Mouse (Mus musculus): ENCODE measurements around the gene Irf7. TPM values are rescaled to one million over a fixed set of nuclear protein-coding genes. Genes with fewer than 3 reads are reported as not detected.
A peak's percentile ranks its signal among the peaks of the same experiment; 100 is the strongest.

The Irf7 gene
- polyA plus RNA-seq, 1 experiment = 105 TPM

GRCm38 (mm10) chr7:141230570-141230969 is 35.7 kb downstream of the Irf7 start:
- 93% methylated on average over 4 of the region's 4 CpGs for WGBS
- TF ChIP-seq POLR2A (IDR thresholded peaks at IDR 0.05; ENCODE audit: low read depth, low read length) = no peak
- no peak for TF ChIP-seq CTCF (IDR thresholded peaks at IDR 0.05; ENCODE audit: extremely low read depth, insufficient read depth, insufficient read length, insufficient replicate concordance)
- H3K4me3 ChIP-seq (ENCODE audit: extremely low read depth, insufficient read depth, insufficient read length) = no peak overlapping the region
- no peaks in the 10 kb centered on the region for H3K27me3 ChIP-seq (ENCODE audit: control insufficient read depth, insufficient read depth, low read length)
- H3K27ac ChIP-seq (ENCODE audit: insufficient read depth, low read length) = no peak overlapping the region
- no peak for DNase-seq (ENCODE audit: low read depth in 1 of 2, low spot score in 2 of 2)
- H3K36me3 ChIP-seq (ENCODE audit: control insufficient read depth, insufficient read depth, low read length) = peaks cover 15% of the 10 kb centered on the region
- peaks cover 12% of the 10 kb centered on the region for H3K4me1 ChIP-seq (ENCODE audit: control insufficient read depth, insufficient read depth, insufficient read length)

- WGBS = 57% methylated on average over 6 of the region's 6 CpGs
- Histone ChIP-seq H3K27ac (ENCODE audit: insufficient read depth, low read length) (no peak overlapping the region), H3K4me1 (ENCODE audit: control insufficient read depth, insufficient read depth, insufficient read length) (peaks cover 12% of the 10 kb centered on the region), H3K27me3 (ENCODE audit: control insufficient read depth, insufficient read depth, low read length) (no peaks in the 10 kb centered on the region), H3K4me3 (ENCODE audit: extremely low read depth, insufficient read depth, insufficient read length) (peak overlapping the region; percentile 89), H3K36me3 (ENCODE audit: control insufficient read depth, insufficient read depth, low read length) (peaks cover 10% of the 10 kb centered on the region)
- DNase-seq (ENCODE audit: low read depth in 1 of 2, low spot score in 2 of 2) = no peak
- TF ChIP-seq POLR2A (IDR thresholded peaks at IDR 0.05; ENCODE audit: low read depth, low read length) (no peak), CTCF (IDR thresholded peaks at IDR 0.05; ENCODE audit: extremely low read depth, insufficient read depth, insufficient read length, insufficient replicate concordance) (no peak)
Measured at GRCm38 (mm10) chr7:141229702-141230101, 36.6 kb downstream of the Irf7 start.

- peak; percentile 83 to 90 for DNase-seq (ENCODE audit: low read depth in 1 of 2, low spot score in 2 of 2)
- Histone ChIP-seq H3K36me3 (ENCODE audit: control insufficient read depth, insufficient read depth, low read length) (peaks cover 6% of the 10 kb centered on the region), H3K4me1 (ENCODE audit: control insufficient read depth, insufficient read depth, insufficient read length) (peaks cover 12% of the 10 kb centered on the region), H3K27me3 (ENCODE audit: control insufficient read depth, insufficient read depth, low read length) (no peaks in the 10 kb centered on the region), H3K27ac (ENCODE audit: insufficient read depth, low read length) (peak within 1 kb of the TSS; percentile 98), H3K4me3 (ENCODE audit: extremely low read depth, insufficient read depth, insufficient read length) (peak within 1 kb of the TSS; percentile 89)
- TF ChIP-seq CTCF (IDR thresholded peaks at IDR 0.05; ENCODE audit: extremely low read depth, insufficient read depth, insufficient read length, insufficient replicate concordance) (peak; percentile 98), POLR2A (IDR thresholded peaks at IDR 0.05; ENCODE audit: low read depth, low read length) (no peak; the same call in 1 of the 2 replicates)
- WGBS = under 1% methylated on average over 76 of the region's 76 CpGs
Measured at GRCm38 (mm10) chr7:141228279-141229067, 37.8 kb downstream of the Irf7 start, which contains the start of gene Phrf1. Gene Phrf1, plus strand, starts transcription at chr7:141228784.

GRCm38 (mm10) chr7:141227796-141228195 is 38.5 kb downstream of the Irf7 start:
- H3K36me3 ChIP-seq (ENCODE audit: control insufficient read depth, insufficient read depth, low read length) = peaks cover 3% of the 10 kb centered on the region
- TF ChIP-seq POLR2A (IDR thresholded peaks at IDR 0.05; ENCODE audit: low read depth, low read length) = no peak
- TF ChIP-seq CTCF (IDR thresholded peaks at IDR 0.05; ENCODE audit: extremely low read depth, insufficient read depth, insufficient read length, insufficient replicate concordance) = no peak
- DNase-seq (ENCODE audit: low read depth in 1 of 2, low spot score in 2 of 2) = no peak
- H3K27me3 ChIP-seq (ENCODE audit: control insufficient read depth, insufficient read depth, low read length) = no peaks in the 10 kb centered on the region
- WGBS = 85% methylated on average over 4 of the region's 4 CpGs
- H3K4me3 ChIP-seq (ENCODE audit: extremely low read depth, insufficient read depth, insufficient read length) = no peak overlapping the region
- H3K27ac ChIP-seq (ENCODE audit: insufficient read depth, low read length) = no peak overlapping the region
- H3K4me1 ChIP-seq (ENCODE audit: control insufficient read depth, insufficient read depth, insufficient read length) = peaks cover 12% of the 10 kb centered on the region

- Histone ChIP-seq H3K27me3 (ENCODE audit: control insufficient read depth, insufficient read depth, low read length) (no peaks in the 10 kb centered on the region), H3K4me3 (ENCODE audit: extremely low read depth, insufficient read depth, insufficient read length) (no peak overlapping the region), H3K36me3 (ENCODE audit: control insufficient read depth, insufficient read depth, low read length) (no peaks in the 10 kb centered on the region), H3K4me1 (ENCODE audit: control insufficient read depth, insufficient read depth, insufficient read length) (peaks cover 20% of the 10 kb centered on the region), H3K27ac (ENCODE audit: insufficient read depth, low read length) (no peak overlapping the region)
- DNase-seq (ENCODE audit: low read depth in 1 of 2, low spot score in 2 of 2) = no peak
- 91% methylated on average over 6 of the region's 6 CpGs for WGBS
- TF ChIP-seq CTCF (IDR thresholded peaks at IDR 0.05; ENCODE audit: extremely low read depth, insufficient read depth, insufficient read length, insufficient replicate concordance) = no peak
- TF ChIP-seq POLR2A (IDR thresholded peaks at IDR 0.05; ENCODE audit: low read depth, low read length) = no peak
Measured at GRCm38 (mm10) chr7:141226535-141226934, 39.7 kb downstream of the Irf7 start.

- WGBS = 88% methylated on average over 4 of the region's 4 CpGs
- H3K4me1 ChIP-seq (ENCODE audit: control insufficient read depth, insufficient read depth, insufficient read length) = peaks cover 11% of the 10 kb centered on the region; the same call in 1 of the 2 replicates
- H3K27me3 ChIP-seq (ENCODE audit: control insufficient read depth, insufficient read depth, low read length) = no peaks in the 10 kb centered on the region
- H3K4me3 ChIP-seq (ENCODE audit: extremely low read depth, insufficient read depth, insufficient read length) = no peak overlapping the region
- no peak overlapping the region for H3K27ac ChIP-seq (ENCODE audit: insufficient read depth, low read length)
- TF ChIP-seq CTCF (IDR thresholded peaks at IDR 0.05; ENCODE audit: extremely low read depth, insufficient read depth, insufficient read length, insufficient replicate concordance) (no peak), POLR2A (IDR thresholded peaks at IDR 0.05; ENCODE audit: low read depth, low read length) (no peak)
- DNase-seq (ENCODE audit: low read depth in 1 of 2, low spot score in 2 of 2) = no peak
- no peaks in the 10 kb centered on the region for H3K36me3 ChIP-seq (ENCODE audit: control insufficient read depth, insufficient read depth, low read length)
Measured at GRCm38 (mm10) chr7:141222696-141223215, 43.5 kb downstream of the Irf7 start.

GRCm38 (mm10) chr7:141222126-141222467 is 44.2 kb downstream of the Irf7 start:
- Histone ChIP-seq H3K4me3 (ENCODE audit: extremely low read depth, insufficient read depth, insufficient read length) (peak overlapping the region; percentile 39; the same call in 1 of the 2 replicates), H3K27me3 (ENCODE audit: control insufficient read depth, insufficient read depth, low read length) (no peaks in the 10 kb centered on the region), H3K27ac (ENCODE audit: insufficient read depth, low read length) (no peak overlapping the region), H3K36me3 (ENCODE audit: control insufficient read depth, insufficient read depth, low read length) (no peaks in the 10 kb centered on the region), H3K4me1 (ENCODE audit: control insufficient read depth, insufficient read depth, insufficient read length) (peaks cover 11% of the 10 kb centered on the region; the same call in 1 of the 2 replicates)
- 18% methylated on average over 8 of the region's 8 CpGs for WGBS
- TF ChIP-seq POLR2A (IDR thresholded peaks at IDR 0.05; ENCODE audit: low read depth, low read length) (no peak), CTCF (IDR thresholded peaks at IDR 0.05; ENCODE audit: extremely low read depth, insufficient read depth, insufficient read length, insufficient replicate concordance) (no peak)
- DNase-seq (ENCODE audit: low read depth in 1 of 2, low spot score in 2 of 2) = no peak

Data from spleen, adult 2 months (tissue).